Mouse (Mus musculus) CH12.LX (cell line): ENCODE measurements around the gene Kcnc4. TPM values are rescaled to one million over a fixed set of nuclear protein-coding genes. Genes with fewer than 3 reads are reported as not detected.

Experiments
- DNase-seq: peaks from one replicate; pipeline ENCODE4 v3.0.0-alpha.2; 2013; ENCODE audit errors: extremely low read depth
- H3K27ac ChIP-seq: 2 replicates; pipeline ENCODE4 v1.5.1; 2012; ENCODE audit warnings: low read depth, mild to moderate bottlenecking, control low read depth, moderate library complexity; ENCODE audit not compliant: insufficient read depth
- H3K27me3 ChIP-seq: replicated peaks from 2 replicates; pipeline ENCODE3; 2012; ENCODE audit warnings: inconsistent platforms
- H3K36me3 ChIP-seq, 2 experiments: replicated peaks in 1 of 2; 2 replicates each; pipeline versions ENCODE3 to v1.6.1; 2012; ENCODE audit warnings: inconsistent platforms in 1 of 2, low read length in 1 of 2, mild to moderate bottlenecking in 1 of 2, mixed read lengths in 1 of 2, moderate library complexity in 1 of 2; ENCODE audit not compliant: control insufficient read depth in 1 of 2, insufficient read depth in 1 of 2
- H3K4me1 ChIP-seq, 2 experiments: 2 replicates each; pipeline ENCODE4 v1.6.1; 2012; ENCODE audit warnings: inconsistent platforms in 1 of 2, moderate library complexity in 1 of 2; ENCODE audit not compliant: insufficient read depth in 2 of 2, control insufficient read depth in 1 of 2
- H3K4me2 ChIP-seq: 2 replicates; pipeline ENCODE4 v1.6.1; 2012; ENCODE audit warnings: low read depth, mild to moderate bottlenecking, control low read depth; ENCODE audit not compliant: poor library complexity, insufficient read depth, severe bottlenecking
- H3K4me3 ChIP-seq, 3 experiments: fragments of 150-350 bp in 1 of 3; sonication (generic) in 1 of 3; replicated peaks in 1 of 3; 2 replicates each; pipeline versions ENCODE3 to v1.5.1; 2011 to 2012; ENCODE audit warnings: low read depth in 2 of 3, low read length in 2 of 3, mild to moderate bottlenecking in 2 of 3, moderate library complexity in 2 of 3, control low read depth in 1 of 3, improper control_type of control experiment in 1 of 3, inconsistent platforms in 1 of 3, mixed read lengths in 1 of 3; ENCODE audit not compliant: poor library complexity in 1 of 3
- H3K79me2 ChIP-seq: replicated peaks from 2 replicates; pipeline ENCODE4 v1.6.1; 2012; ENCODE audit warnings: mild to moderate bottlenecking, moderate library complexity; ENCODE audit not compliant: control insufficient read depth, poor library complexity, insufficient read depth, severe bottlenecking; ENCODE audit errors: extremely low read depth
- H3K9ac ChIP-seq: 2 replicates; pipeline ENCODE4 v1.6.1; 2012; ENCODE audit warnings: low read depth, mild to moderate bottlenecking, control low read depth, moderate library complexity; ENCODE audit not compliant: insufficient read depth
- H3K9me3 ChIP-seq: replicated peaks from 2 replicates; pipeline ENCODE3; 2012; ENCODE audit warnings: low read length, inconsistent platforms, mixed read lengths
- CTCF ChIP-seq, 2 experiments: IDR thresholded peaks in 1 of 2; conservative IDR thresholded peaks in 1 of 2; 2 replicates each; pipeline ENCODE4 v1.5.1; 2011 to 2012; ENCODE audit warnings: low read depth in 2 of 2, low read length in 2 of 2, improper control_type of control experiment in 1 of 2, inconsistent platforms in 1 of 2, mild to moderate bottlenecking in 1 of 2, moderate library complexity in 1 of 2
- E2F4 ChIP-seq: IDR thresholded peaks from 2 replicates; pipeline ENCODE4 v1.6.1; 2011; ENCODE audit warnings: low read depth, low read length, improper control_type of control experiment; ENCODE audit not compliant: insufficient replicate concordance
- EP300 ChIP-seq: IDR thresholded peaks from 2 replicates; pipeline ENCODE4 v1.6.1; 2011; ENCODE audit warnings: low read length, improper control_type of control experiment
- JUN ChIP-seq: IDR thresholded peaks from 2 replicates; pipeline ENCODE4 v1.6.1; 2011; ENCODE audit warnings: low read depth, mild to moderate bottlenecking, low read length, improper control_type of control experiment, moderate library complexity; ENCODE audit not compliant: insufficient read depth
- KAT2A ChIP-seq: IDR thresholded peaks from 2 replicates; pipeline ENCODE4 v1.6.1; 2012; ENCODE audit warnings: low read length, improper control_type of control experiment, inconsistent platforms; ENCODE audit not compliant: insufficient replicate concordance
- MAX ChIP-seq: IDR thresholded peaks from 2 replicates; pipeline ENCODE4 v1.6.1; 2011; ENCODE audit warnings: low read length, improper control_type of control experiment
- MAZ ChIP-seq: IDR thresholded peaks from 2 replicates; pipeline ENCODE4 v1.6.1; 2012; ENCODE audit warnings: low read depth, mild to moderate bottlenecking, inconsistent platforms, low read length, improper control_type of control experiment, moderate library complexity
- MXI1 ChIP-seq: IDR thresholded peaks from 2 replicates; pipeline ENCODE4 v1.6.1; 2011; ENCODE audit warnings: mild to moderate bottlenecking, low read depth, low read length, improper control_type of control experiment
- PAX5 ChIP-seq: IDR thresholded peaks from 2 replicates; pipeline ENCODE4 v1.6.1; 2012; ENCODE audit warnings: low read length, inconsistent platforms, mixed read lengths
- POLR2A ChIP-seq: IDR thresholded peaks from 2 replicates; pipeline ENCODE4 v1.6.1; 2011; ENCODE audit warnings: low read depth, mild to moderate bottlenecking, improper control_type of control experiment, low read length
- POLR2AphosphoS2 ChIP-seq: IDR thresholded peaks from 2 replicates; pipeline ENCODE4 v1.6.1; 2011; ENCODE audit warnings: low read depth, low read length, improper control_type of control experiment
- RAD21 ChIP-seq: IDR thresholded peaks from 2 replicates; pipeline ENCODE4 v1.6.1; 2011; ENCODE audit warnings: low read depth, mild to moderate bottlenecking, low read length, improper control_type of control experiment, moderate library complexity
- RCOR1 ChIP-seq: conservative IDR thresholded peaks from 2 replicates; pipeline ENCODE4 v1.6.1; 2012; ENCODE audit warnings: low read depth, mild to moderate bottlenecking, inconsistent platforms, low read length, improper control_type of control experiment
- SMC3 ChIP-seq: IDR thresholded peaks from 2 replicates; pipeline ENCODE4 v1.6.1; 2011; ENCODE audit warnings: low read depth, low read length, improper control_type of control experiment
- TBP ChIP-seq: conservative IDR thresholded peaks from 2 replicates; pipeline ENCODE4 v1.6.1; 2011; ENCODE audit warnings: low read depth, low read length, improper control_type of control experiment
- USF2 ChIP-seq: conservative IDR thresholded peaks from 2 replicates; pipeline ENCODE4 v1.6.1; 2011; ENCODE audit warnings: low read depth, low read length, improper control_type of control experiment
- ZC3H11A ChIP-seq: IDR thresholded peaks from 2 replicates; pipeline ENCODE4 v1.6.1; 2012; ENCODE audit warnings: low read depth, mild to moderate bottlenecking, inconsistent platforms, low read length, improper control_type of control experiment
- ZMIZ1 ChIP-seq: IDR thresholded peaks from 2 replicates; pipeline ENCODE4 v1.6.1; 2012; ENCODE audit warnings: low read depth, mild to moderate bottlenecking, inconsistent platforms, low read length, improper control_type of control experiment
- ZNF384 ChIP-seq: IDR thresholded peaks from 2 replicates; pipeline ENCODE4 v1.6.1; 2012; ENCODE audit warnings: low read depth, low read length, improper control_type of control experiment, inconsistent platforms
- dilution Hi-C: fragments of 300-500 bp; cut with MboI; formaldehyde crosslinking; loops from 2 replicates; pipeline ENCODE4 v1.14.3; 2020; ENCODE audit warnings: low sequenced_read_pairs; ENCODE audit not compliant: extremely low pct_unique_long_range_greater_than_20kb, extremely low pct_ligation_motif_present
- in situ Hi-C: fragments of 300-500 bp; cut with MboI; formaldehyde crosslinking; loops from 3 replicates; pipeline ENCODE4 v1.14.3; 2019; ENCODE audit warnings: low sequenced_read_pairs, low pct_ligation_motif_present, low pct_unique_long_range_greater_than_20kb, mixed read lengths
- polyA plus RNA-seq: library from polyadenylated mRNA; unstranded; fragments of >175 nt; gene quantifications from 2 replicates; pipeline ENCODE4 v1.2.1, GENCODE M21; 2012; ENCODE audit warnings: low read depth; ENCODE audit not compliant: insufficient read length
- total RNA-seq, 2 experiments: library from RNA; depleted of rRNA; stranded (reverse); fragments of 300-350 nt in 1 of 2; fragments of >200 nt in 1 of 2; gene quantifications; 2 replicates each; pipeline ENCODE4 v1.2.3; 2012 to 2014

The Kcnc4 gene
- total and polyA plus RNA-seq, 3 experiments: not detected

DNA sequence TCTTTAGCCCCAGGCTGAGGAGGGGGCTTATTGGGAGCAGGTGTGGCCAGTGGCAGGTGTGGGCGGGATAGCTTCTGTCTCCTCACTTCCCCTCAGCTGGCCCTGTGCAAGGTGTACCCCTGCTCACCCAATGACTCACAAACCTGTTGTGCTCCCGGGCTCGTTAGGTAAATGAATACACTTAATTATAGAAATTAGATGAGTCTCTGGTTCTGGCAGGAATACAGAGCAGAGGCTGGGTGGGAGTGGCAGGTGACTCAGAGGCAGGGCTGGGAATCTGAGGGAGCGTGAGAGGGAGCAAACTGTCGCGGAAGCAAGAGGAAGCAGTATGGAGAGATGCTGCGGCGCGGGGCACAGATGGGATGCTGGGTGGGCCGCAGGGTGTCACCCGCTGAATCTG lies 17.2 kb downstream of the Kcnc4 start:
- H3K27ac ChIP-seq: no peak overlapping the region
- TF ChIP-seq MAZ (no peak), TBP (no peak), ZNF384 (no peak), POLR2A (no peak), KAT2A (no peak)
- no peaks in the 10 kb centered on the region for H3K36me3 ChIP-seq
- no peaks in the 10 kb centered on the region for H3K9me3 ChIP-seq
- no peaks in the 10 kb centered on the region for H3K79me2 ChIP-seq
- peaks cover 95% of the 10 kb centered on the region for H3K27me3 ChIP-seq
- DNase-seq: no peak
- no peak overlapping the region for H3K4me3 ChIP-seq
- no peak overlapping the region for H3K4me2 ChIP-seq
- in situ Hi-C loops: no loop called here
- dilution Hi-C loops: no loop called here
- H3K4me1 ChIP-seq: no peaks in the 10 kb centered on the region
- no peak overlapping the region for H3K9ac ChIP-seq

DNA sequence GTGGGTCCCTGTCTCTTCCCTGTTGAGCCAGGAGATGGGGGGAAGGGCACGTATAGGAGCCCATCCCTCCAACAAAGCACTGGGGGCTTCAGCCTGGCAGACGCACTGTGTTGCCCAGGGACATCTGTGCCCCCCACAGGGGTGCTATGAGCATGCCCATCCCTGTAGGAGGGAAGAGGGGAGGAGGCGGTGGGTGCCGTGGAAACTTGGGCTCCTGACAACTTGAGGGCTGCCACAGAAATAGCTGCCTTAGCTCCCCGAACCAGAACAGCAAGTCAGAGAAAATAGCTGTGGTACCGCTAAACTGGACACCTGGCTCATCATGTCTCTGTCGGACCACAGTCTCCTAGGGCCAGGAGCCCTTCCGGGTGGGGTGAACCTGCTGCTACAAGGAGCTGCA lies 18.0 kb downstream of the Kcnc4 start:
- no peaks in the 10 kb centered on the region for H3K79me2 ChIP-seq
- TF ChIP-seq ZMIZ1 (no peak), EP300 (no peak), E2F4 (no peak), JUN (no peak), RCOR1 (no peak), USF2 (no peak), MXI1 (no peak), ZC3H11A (no peak)
- TF ChIP-seq, all 38 proteins: peak for 0
- no peaks in the 10 kb centered on the region for H3K36me3 ChIP-seq
- no peak overlapping the region for H3K9ac ChIP-seq
- no peak overlapping the region for H3K4me3 ChIP-seq
- H3K27ac ChIP-seq: no peak overlapping the region
- no peak for DNase-seq
- no peaks in the 10 kb centered on the region for H3K4me1 ChIP-seq
- H3K27me3 ChIP-seq: peaks cover 93% of the 10 kb centered on the region
- dilution Hi-C loops: no loop called here
- H3K9me3 ChIP-seq: no peaks in the 10 kb centered on the region
- H3K4me2 ChIP-seq: no peak overlapping the region
- in situ Hi-C loops: no loop called here

DNA sequence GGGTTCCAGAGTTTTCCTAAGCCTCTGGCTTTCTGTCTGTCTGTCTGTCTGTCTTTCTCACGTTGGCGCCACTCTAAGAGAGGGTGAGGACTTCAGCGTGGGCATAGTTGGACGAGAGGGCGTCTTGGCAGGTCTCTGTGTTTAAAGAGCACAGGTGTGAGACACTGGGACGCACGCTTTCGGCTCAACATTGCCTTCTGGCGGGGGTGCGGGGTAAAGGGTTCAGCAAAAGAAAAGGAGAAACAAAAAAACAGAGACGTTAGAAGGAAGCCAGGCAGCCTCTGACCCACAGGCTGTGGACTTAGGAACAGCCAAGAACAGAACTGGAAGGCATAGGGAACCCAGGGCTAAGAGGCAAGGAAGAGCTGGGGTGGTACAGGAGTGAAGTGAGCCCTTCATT lies 20.1 kb downstream of the Kcnc4 start:
- Histone ChIP-seq H3K27ac (no peak overlapping the region), H3K36me3 (no peaks in the 10 kb centered on the region), H3K4me2 (no peak overlapping the region), H3K4me3 (no peak overlapping the region), H3K9me3 (no peaks in the 10 kb centered on the region), H3K9ac (no peak overlapping the region), H3K79me2 (no peaks in the 10 kb centered on the region), H3K27me3 (peaks cover 83% of the 10 kb centered on the region), H3K4me1 (no peaks in the 10 kb centered on the region)
- no peak for DNase-seq
- TF ChIP-seq SMC3: peak; percentile 75
- no peak for TF ChIP-seq E2F4
- TF ChIP-seq MAX: no peak
- TF ChIP-seq CTCF (conservative IDR thresholded peaks at IDR 0.05 in 1 of 2, IDR thresholded peaks at IDR 0.05 in 1 of 2; ENCODE audit: low read depth in 2 of 2, low read length in 2 of 2): peak in 1 of 2 experiments; percentile 64; a peak in 2 of 4 replicates
- TF ChIP-seq POLR2AphosphoS2: no peak
- no peak for TF ChIP-seq PAX5
- peak; percentile 46 for TF ChIP-seq RAD21
- no peak for TF ChIP-seq ZMIZ1
- in situ Hi-C loops (no loop called here), dilution Hi-C loops (no loop called here)
